Mouse (Mus musculus) kidney, adult 2 months (tissue): ENCODE data around the gene Cryaa. TPM values are rescaled to one million over a fixed set of nuclear protein-coding genes. Genes with fewer than 3 reads are reported as not detected.

ENCODE experiments used
- DNase-seq: peaks from one replicate; pipeline ENCODE4 v3.0.0; 2021
- H3K27ac ChIP-seq: fragments of 200-500 bp; 2 replicates; pipeline ENCODE4 v1.5.1; 2012; ENCODE audit warnings: low read depth, low read length, control low read depth, inconsistent platforms; ENCODE audit not compliant: insufficient read depth
- H3K27me3 ChIP-seq: fragments of 200-500 bp; replicated peaks from 2 replicates; pipeline ENCODE4 v1.6.1; 2012; ENCODE audit warnings: mild to moderate bottlenecking, moderate library complexity, low read length, inconsistent platforms; ENCODE audit not compliant: control insufficient read depth, insufficient read depth
- H3K36me3 ChIP-seq: fragments of 200-500 bp; 2 replicates; pipeline ENCODE4 v1.6.1; 2012; ENCODE audit warnings: mild to moderate bottlenecking, moderate library complexity, low read length, inconsistent platforms; ENCODE audit not compliant: control insufficient read depth, insufficient read depth
- H3K4me1 ChIP-seq: fragments of 200-500 bp; 2 replicates; pipeline ENCODE4 v1.6.1; 2011; ENCODE audit warnings: low read length; ENCODE audit not compliant: control insufficient read depth, insufficient read depth
- H3K4me3 ChIP-seq: fragments of 200-500 bp; 2 replicates; pipeline ENCODE4 v1.5.1; 2011; ENCODE audit warnings: mild to moderate bottlenecking, low read depth, low read length, control low read depth; ENCODE audit not compliant: insufficient read depth
- CTCF ChIP-seq: fragments of 200-500 bp; conservative IDR thresholded peaks from 2 replicates; pipeline ENCODE4 v1.5.1; 2011; ENCODE audit warnings: low read depth, mild to moderate bottlenecking, control low read depth, low read length, moderate library complexity, mixed read lengths; ENCODE audit not compliant: insufficient read depth, insufficient read length
- POLR2A ChIP-seq: fragments of 200-500 bp; IDR thresholded peaks from one replicate; pipeline ENCODE4 v1.6.1; 2011; ENCODE audit warnings: low read depth, low read length, control low read depth
- WGBS: fragments of 180-500 bp; shearing (Covaris S2); methylation state at CpG from one replicate; pipeline ENCODE4 v1.1.7; 2018; 5-methylcytosine and 5-hydroxymethylcytosine counted together
- polyA plus RNA-seq: library from polyadenylated mRNA; depleted of rRNA; stranded (reverse); fragments of >200 nt; gene quantifications from 2 replicates; pipeline ENCODE4 v1.2.3, GENCODE M21; 2012

Gene Cryaa
- polyA plus RNA-seq, 1 experiment = 0.99 TPM

DNA sequence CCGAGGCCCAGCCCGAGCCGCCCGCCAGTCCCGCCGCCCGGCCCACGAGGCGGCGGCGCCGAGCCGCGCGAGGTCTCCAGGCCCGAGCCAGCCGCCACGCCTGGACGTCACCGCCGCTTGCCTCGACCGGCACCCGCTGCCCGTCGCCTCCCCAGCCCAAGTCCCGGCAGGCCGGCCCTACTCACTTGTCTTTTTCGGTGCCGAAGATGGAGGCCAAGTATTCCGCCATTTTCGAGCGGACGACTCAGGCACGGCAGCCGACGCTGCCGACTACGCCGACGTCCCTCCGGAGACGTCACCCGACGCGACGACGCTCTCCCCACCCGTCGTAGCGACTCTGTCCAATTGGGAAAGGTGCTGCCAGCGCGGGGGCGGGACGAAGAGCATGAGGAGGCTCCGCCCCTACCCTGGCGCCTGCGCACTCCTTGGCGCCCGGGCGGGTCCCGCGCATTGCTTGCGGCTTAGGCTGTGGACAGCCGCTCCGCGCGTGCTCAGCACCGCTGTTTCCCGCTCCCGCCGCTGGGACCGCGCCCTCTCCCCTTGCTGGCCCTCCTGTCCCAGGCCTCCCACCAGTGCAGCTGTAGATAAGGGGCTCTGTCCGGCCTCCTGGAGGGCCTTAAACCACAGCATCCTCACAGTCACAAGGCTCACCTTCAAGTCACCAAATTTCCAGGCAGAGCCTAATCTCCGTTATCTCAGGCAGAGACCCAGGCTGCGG is 19.0 kb upstream of the Cryaa start, which contains the start of gene U2af1:
U2af1 (minus strand) TSS at position 425 of the 718 bp plus-strand sequence.
- Histone ChIP-seq H3K27ac (peak within 1 kb of the TSS; percentile 86), H3K4me1 (peaks cover 19% of the 10 kb centered on the region; the same call in 1 of the 2 replicates), H3K4me3 (peak within 1 kb of the TSS; percentile 81), H3K36me3 (no peaks in the 10 kb centered on the region), H3K27me3 (no peaks in the 10 kb centered on the region)
- WGBS = under 1% methylated on average over 76 of the region's 77 CpGs
- peak; percentile 99 for DNase-seq
- TF ChIP-seq CTCF = no peak
- peak; percentile 65 for TF ChIP-seq POLR2A

DNA sequence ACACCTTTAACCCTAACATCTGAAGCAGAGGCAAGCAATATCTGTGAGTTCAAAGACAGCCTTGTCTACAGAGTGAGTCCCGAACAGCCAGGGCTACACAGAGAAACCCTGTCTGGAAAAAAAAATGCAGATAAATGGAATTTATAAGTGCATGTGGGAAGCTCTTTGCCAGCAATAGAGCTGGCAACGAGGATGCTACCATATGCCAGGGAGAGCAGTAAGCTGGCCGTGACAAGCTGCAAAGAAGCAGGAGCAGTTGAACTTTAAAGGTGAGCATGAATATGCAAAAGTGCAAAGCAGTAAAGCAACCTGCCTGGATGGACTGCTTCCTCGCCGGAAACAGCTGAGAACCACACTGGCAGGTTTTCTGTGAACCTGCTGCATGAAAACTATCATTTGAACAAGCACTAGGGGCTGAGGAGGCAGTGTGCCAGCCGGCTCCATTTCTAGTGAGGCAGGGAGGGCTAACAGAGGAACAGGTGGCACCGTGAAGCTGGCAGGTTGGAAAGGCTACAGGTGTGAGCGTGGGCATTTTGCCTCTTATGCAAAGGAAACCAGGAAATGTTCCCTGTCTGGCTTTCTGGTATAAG is 16.9 kb upstream of the Cryaa start:
- Histone ChIP-seq H3K4me3 (no peak overlapping the region), H3K36me3 (no peaks in the 10 kb centered on the region), H3K27me3 (no peaks in the 10 kb centered on the region), H3K4me1 (peaks cover 14% of the 10 kb centered on the region; the same call in 1 of the 2 replicates), H3K27ac (peak overlapping the region; percentile 41; the same call in 1 of the 2 replicates)
- TF ChIP-seq CTCF (no peak), POLR2A (no peak)
- peak; percentile 37 for DNase-seq
- WGBS = 59% methylated on average over 8 of the region's 8 CpGs

GRCm38 (mm10) chr17:31662855-31663254 is 14.8 kb upstream of the Cryaa start:
- Histone ChIP-seq H3K27ac (no peak overlapping the region), H3K4me1 (peaks cover 4% of the 10 kb centered on the region; the same call in 1 of the 2 replicates), H3K27me3 (no peaks in the 10 kb centered on the region), H3K36me3 (no peaks in the 10 kb centered on the region), H3K4me3 (no peak overlapping the region)
- no peak for DNase-seq
- no peak for TF ChIP-seq POLR2A
- TF ChIP-seq CTCF = peak; percentile 27; the same call in 1 of the 2 replicates

- TF ChIP-seq POLR2A (no peak), CTCF (peak; percentile 97)
- no peaks in the 10 kb centered on the region for H3K27me3 ChIP-seq
- no peaks in the 10 kb centered on the region for H3K4me1 ChIP-seq
- 9% methylated on average over 4 of the region's 4 CpGs for WGBS
- H3K27ac ChIP-seq = no peak overlapping the region
- H3K4me3 ChIP-seq = no peak overlapping the region
- peak; percentile 92 for DNase-seq
- H3K36me3 ChIP-seq = no peaks in the 10 kb centered on the region
Observed at GRCm38 (mm10) chr17:31664760-31665159, 12.8 kb upstream of the Cryaa start.

GRCm38 (mm10) chr17:31668306-31668705 is 9.3 kb upstream of the Cryaa start:
- no peak overlapping the region for H3K27ac ChIP-seq
- WGBS = 48% methylated on average over 9 of the region's 9 CpGs
- TF ChIP-seq POLR2A (no peak), CTCF (no peak)
- no peak for DNase-seq
- no peak overlapping the region for H3K4me3 ChIP-seq
- no peaks in the 10 kb centered on the region for H3K27me3 ChIP-seq
- H3K36me3 ChIP-seq = no peaks in the 10 kb centered on the region
- peaks cover 6% of the 10 kb centered on the region; the same call in 1 of the 2 replicates for H3K4me1 ChIP-seq

- no peak for DNase-seq
- H3K36me3 ChIP-seq = no peaks in the 10 kb centered on the region
- peaks cover 6% of the 10 kb centered on the region; the same call in 1 of the 2 replicates for H3K4me1 ChIP-seq
- no peak overlapping the region for H3K27ac ChIP-seq
- TF ChIP-seq CTCF (no peak), POLR2A (no peak)
- 66% methylated on average over 11 of the region's 11 CpGs for WGBS
- H3K27me3 ChIP-seq = no peaks in the 10 kb centered on the region
- H3K4me3 ChIP-seq = no peak overlapping the region
Observed at GRCm38 (mm10) chr17:31670163-31670562, 7.4 kb upstream of the Cryaa start.

DNA sequence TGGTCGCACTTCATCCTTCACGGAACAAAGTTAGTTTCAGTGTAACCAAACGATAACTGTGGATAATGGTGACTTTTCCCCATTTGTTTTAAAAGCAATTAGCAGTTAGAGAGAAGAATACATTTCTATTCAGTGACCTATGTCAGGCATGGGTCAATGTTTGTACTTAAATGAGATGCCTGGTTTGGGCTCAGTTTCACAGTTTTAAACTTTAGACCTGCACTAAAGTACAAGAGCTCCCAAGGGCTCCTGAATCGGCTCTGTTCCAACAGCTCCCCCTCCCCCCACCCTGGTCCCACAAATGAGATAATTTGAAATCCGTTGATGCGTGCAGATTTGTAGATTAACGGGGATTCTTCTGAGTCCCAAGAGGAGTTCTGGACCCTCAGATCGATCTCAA is 5.9 kb upstream of the Cryaa start:
- peak; percentile 73 for DNase-seq
- H3K27me3 ChIP-seq = no peaks in the 10 kb centered on the region
- H3K27ac ChIP-seq = no peak overlapping the region
- no peak overlapping the region for H3K4me3 ChIP-seq
- 35% methylated on average over 8 of the region's 8 CpGs for WGBS
- TF ChIP-seq CTCF (no peak), POLR2A (no peak)
- peaks cover 6% of the 10 kb centered on the region; the same call in 1 of the 2 replicates for H3K4me1 ChIP-seq
- no peaks in the 10 kb centered on the region for H3K36me3 ChIP-seq
